Mouse (Mus musculus) G1E (cell line): ENCODE measurements around the gene Nme3.

Source experiments
- CTCF ChIP-seq: IDR thresholded peaks from 2 replicates; pipeline ENCODE4 v1.5.1; 2012; ENCODE audit warnings: low read depth, low read length, inconsistent platforms, mixed read lengths
- GATA1 ChIP-seq: IDR thresholded peaks from 2 replicates; pipeline ENCODE4 v1.6.1; 2012; ENCODE audit warnings: borderline replicate concordance, low read length, inconsistent platforms, mixed read lengths
- TAL1 ChIP-seq: conservative IDR thresholded peaks from 2 replicates; pipeline ENCODE4 v1.6.1; 2012; ENCODE audit warnings: low read depth, low read length, inconsistent platforms, mixed read lengths

DNA sequence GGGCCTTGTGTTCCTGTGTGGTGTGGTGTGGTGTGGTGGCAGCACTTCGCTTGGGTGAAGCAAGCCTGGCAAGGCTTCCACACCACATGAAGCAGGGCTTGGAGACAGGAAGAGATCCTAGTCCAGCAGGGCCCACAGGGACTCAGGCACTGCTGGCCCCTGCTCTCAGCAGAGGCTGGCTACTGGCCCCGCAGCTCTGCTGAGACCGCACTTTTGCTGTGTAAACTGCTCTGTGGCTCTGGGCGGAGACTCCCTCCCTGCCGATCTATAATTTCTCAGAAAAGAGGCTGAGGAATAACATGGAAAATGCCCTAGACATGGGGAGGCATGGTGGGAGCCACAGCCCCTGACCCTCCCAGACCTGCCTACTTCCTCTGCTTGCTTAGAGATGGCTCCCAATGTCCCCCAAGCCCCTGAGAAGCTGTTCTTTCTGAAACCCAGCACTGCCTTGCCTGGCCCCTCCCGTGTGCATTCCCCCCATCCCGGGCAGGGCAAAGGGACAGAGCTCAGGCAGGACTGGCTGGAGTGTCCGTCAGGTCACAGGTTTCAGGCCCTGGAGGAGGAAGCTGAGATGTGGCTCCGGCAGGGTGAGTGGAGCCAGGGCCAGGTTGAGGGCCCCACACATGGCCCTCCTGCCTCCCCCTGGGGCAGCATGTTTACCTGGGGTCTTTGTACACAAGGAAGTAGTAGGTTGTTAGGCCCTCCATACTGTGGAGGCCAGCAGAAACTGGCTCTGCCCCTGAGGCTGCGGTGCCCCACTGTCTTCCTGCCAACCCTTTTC is 18.8 kb upstream of the Nme3 start:
- TF ChIP-seq GATA1 = no peak
- no peak for TF ChIP-seq CTCF
- TF ChIP-seq TAL1 = no peak
